Mouse (Mus musculus) olfactory bulb, adult 2 months (tissue): ENCODE results near the gene Cdk12.

ENCODE experiments used
- CTCF ChIP-seq: fragments of 200-500 bp; IDR thresholded peaks from 2 replicates; pipeline ENCODE4 v1.5.1; 2012; ENCODE audit warnings: low read depth, mild to moderate bottlenecking, low read length, moderate library complexity; ENCODE audit not compliant: insufficient read depth
- POLR2A ChIP-seq: fragments of 200-500 bp; IDR thresholded peaks from 2 replicates; pipeline ENCODE4 v1.6.1; 2012; ENCODE audit warnings: mild to moderate bottlenecking, low read depth, low read length, moderate library complexity; ENCODE audit not compliant: insufficient read depth

GRCm38 (mm10) chr11:98285368-98285767, 82.5 kb downstream of the Cdk12 start:
- no peak for TF ChIP-seq POLR2A
- TF ChIP-seq CTCF: no peak
